Mouse (Mus musculus) kidney, adult 18-20 months (tissue): ENCODE data around the gene Ceacam2.
"Not testable (repeated sequence)": the region's sequence is repeated elsewhere in the genome, so short reads cannot be mapped to it uniquely, and the experiment has no call there.

Experiments used
- DNase-seq: peaks from one replicate; pipeline ENCODE4 v3.0.0; 2021

The Ceacam2 gene

DNA sequence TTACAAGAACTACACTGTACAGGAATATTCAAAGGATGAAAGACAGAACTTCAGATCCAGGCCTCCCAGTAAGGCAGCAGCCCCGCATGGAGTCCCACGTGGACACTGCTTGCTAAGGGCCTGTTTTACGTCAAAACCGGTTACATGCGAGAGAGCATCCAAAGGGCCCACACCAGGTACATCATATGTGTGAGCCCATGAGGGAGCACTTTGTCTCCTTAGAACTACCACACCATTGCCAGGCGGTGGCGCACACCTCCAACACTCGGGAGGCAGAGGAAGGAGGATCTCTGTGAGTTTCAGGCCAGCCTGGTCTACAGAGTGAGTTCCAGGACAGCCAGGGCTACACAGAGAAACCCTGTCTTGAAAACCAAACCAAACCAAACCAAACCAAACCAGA is 58.9 kb downstream of the Ceacam2 start:
- DNase-seq: not testable (repeated sequence)

DNA sequence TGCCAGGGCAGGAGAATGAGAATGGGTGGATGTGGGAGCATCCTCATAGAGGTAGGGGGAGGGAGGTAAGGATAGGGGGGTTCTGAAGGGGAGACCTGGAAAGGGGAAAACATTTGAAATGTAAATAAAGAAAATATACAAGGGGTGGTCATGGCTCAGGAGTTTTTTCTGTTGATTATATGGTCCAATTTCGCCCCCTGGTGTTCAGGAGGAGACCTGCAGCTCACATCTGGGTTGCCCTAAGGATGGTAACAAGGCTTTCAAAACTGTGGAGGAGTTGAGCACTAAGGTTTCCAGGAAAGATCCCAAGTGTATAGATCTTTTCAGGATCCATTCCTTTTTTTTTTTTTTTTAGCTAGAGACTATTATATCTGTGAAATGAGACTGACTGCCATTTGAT is 60.2 kb downstream of the Ceacam2 start:
- peak; percentile 73 for DNase-seq

DNA sequence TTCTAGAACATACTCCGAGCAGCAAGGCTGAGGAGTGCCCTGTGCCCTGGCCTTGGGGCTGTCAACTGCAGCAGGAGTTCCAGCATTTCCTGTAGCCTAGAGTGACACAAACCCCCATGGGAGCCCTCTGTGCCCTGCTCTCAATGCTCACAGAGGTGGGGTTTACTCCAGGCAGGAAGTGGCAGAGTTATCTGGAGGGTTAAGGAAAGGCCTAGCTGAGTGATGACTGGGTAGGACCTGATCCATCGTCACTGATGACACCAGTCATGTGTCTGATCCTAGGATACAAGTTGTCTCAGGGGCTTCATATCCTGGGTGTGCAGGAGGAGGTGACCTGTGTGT is 61.9 kb downstream of the Ceacam2 start:
- DNase-seq: not testable (repeated sequence)

DNA sequence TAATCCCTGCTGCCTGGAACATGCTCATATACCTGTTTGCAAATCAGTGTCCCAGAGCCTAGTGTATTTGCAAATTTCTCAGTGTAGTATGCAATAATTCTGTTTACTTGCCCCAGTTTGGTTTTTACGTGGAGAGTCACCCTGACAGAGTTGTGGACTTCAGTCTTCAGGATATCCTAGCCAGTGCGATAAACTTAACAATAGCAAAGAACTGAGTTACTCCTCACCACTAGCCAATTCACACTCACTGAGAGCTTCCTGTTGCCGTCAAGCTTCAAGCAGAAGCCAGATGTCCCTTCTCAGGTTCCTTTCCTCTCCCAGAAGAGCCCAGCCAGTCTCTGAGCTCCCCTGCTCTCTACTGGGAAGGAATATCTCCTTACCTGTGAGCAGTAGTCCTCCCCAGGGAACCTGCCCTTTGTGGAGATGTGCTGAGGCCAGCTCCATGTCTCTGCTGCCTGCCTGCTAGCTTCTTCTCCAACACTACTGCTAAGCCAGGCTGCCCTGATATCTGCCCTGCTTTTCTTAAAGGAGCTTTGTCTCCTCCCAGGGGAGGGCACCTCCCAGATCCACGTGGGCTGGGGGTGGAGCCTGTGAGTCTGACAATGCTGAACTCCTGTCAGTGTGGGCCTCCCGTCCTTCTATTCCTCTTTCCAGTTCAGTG is 62.4 kb downstream of the Ceacam2 start, which contains the start of gene Ceacam1:
Gene Ceacam1 (minus strand): TSS at position 513 of the 661 bp plus-strand sequence.
- DNase-seq: peak; percentile 83

DNA sequence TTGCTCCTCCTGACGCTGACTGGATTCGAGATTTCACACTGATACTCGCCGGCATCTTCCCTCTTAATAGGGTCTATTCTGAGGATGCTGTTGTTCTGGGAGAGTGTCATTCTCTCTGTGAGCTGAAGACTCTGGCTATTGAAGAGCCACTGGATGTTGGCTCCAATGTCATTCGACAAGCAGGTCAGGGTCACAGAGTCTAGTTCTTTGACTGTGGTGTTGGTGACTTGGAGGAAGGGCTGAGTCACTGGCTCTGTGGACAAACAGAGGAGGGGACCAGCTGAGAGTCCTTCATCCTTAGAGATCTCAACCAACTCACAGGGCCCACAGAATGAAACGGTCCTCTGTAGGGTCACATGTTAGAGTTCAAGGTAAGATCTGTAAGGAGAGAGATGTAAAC is 67.8 kb downstream of the Ceacam2 start:
- DNase-seq: not testable (repeated sequence)
